8 mouse cellular contexts compared by ENCODE assay signal in the genomic region with DNA sequence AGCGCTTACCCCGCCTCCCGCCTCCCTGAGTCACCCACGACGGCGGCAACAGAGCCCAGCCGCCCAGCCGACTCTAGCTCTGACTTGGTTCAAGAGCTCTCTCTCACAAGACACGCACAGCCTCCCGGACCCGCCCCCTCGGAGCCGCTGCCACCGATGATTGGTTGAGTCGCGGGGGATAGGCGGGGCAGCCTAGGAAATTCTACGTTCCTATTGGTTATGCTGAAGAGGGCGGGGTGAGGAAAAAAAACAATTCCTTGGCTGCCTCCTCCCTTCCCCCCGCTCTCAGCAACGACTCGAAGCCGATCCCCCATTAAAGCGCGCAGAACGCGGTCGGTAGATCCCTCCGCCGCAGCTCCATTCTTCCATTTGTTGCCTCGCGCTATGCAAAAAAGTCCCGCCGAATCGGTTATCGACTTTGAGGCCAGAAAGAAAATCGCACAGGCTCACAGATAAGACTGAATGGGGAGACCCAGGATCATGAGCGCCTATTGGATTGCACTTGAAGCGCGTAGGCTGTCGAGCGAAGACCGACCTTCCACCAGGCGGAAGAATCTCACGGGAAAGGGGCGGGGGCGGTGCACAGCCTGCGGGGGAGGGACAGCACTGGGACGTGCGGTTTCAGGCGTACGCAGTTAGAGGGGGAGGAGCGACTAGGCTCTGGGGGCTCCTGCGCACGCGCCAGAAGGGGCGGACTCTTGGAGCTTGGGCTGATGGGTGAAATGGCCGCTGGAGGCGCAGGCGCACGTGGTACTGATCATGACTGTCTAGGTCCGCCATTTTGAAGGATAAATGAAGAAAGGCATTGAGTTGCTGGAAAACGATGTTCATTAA. TPM values are rescaled to one million over a fixed set of nuclear protein-coding genes. Genes with fewer than 3 reads are reported as not detected.
DNase-seq lines count a peak whose midpoint lies in the region; ATAC-seq and TF ChIP-seq lines count a peak whose summit lies in the region.

A gene (minus strand): TSS at position 162 of the 834 bp plus-strand sequence.

- H3K27me3 ChIP-seq in megakaryocyte, embryonic 14.5 days (replicated peaks) = peaks cover 9% of the 10 kb centered on the region

- peak; percentile 98 for DNase-seq in gastrocnemius, adult 8-10 months (ENCODE audit: low spot score in 2 of 2)
- peak; percentile 93 for DNase-seq in hindlimb bud, embryonic 11.5 days (ENCODE audit: extremely low spot score, low read depth, low spot score)
- DNase-seq in left cerebral cortex, adult 8-10 months (ENCODE audit: low spot score in 2 of 2) = peak; percentile 97
- peak; percentile 99 for DNase-seq in right cerebral cortex, postnatal 10 days (ENCODE audit: low spot score in 2 of 2)
- peak; percentile 96 for DNase-seq in urinary bladder, postnatal 25 days (ENCODE audit: low spot score)

- peak within 1 kb of the TSS; percentile 91 for H3K27ac ChIP-seq in cortical plate, adult 2 months (ENCODE audit: insufficient read depth, low read length)

- TF ChIP-seq CTCF in cortical plate, adult 2 months (IDR thresholded peaks at IDR 0.05; ENCODE audit: extremely low read depth, insufficient read depth, low read length) = peak; percentile 27; the same call in 1 of the 2 replicates

- TF ChIP-seq POLR2A in cortical plate, adult 2 months (IDR thresholded peaks at IDR 0.05; ENCODE audit: extremely low read depth, insufficient read depth, low read length) = peak; percentile 88

- H3K4me3 ChIP-seq in cortical plate, adult 2 months (ENCODE audit: insufficient read depth, low read length) = peak within 1 kb of the TSS; percentile 59
- peak within 1 kb of the TSS; percentile 98 for H3K4me3 ChIP-seq in megakaryocyte, embryonic 14.5 days (replicated peaks)

- H3K4me1 ChIP-seq in cortical plate, adult 2 months (ENCODE audit: control insufficient read depth, insufficient read depth, low read length) = peaks cover 2% of the 10 kb centered on the region; the same call in 1 of the 2 replicates
- peaks cover 31% of the 10 kb centered on the region for H3K4me1 ChIP-seq in megakaryocyte, embryonic 14.5 days

- H3K36me3 ChIP-seq in megakaryocyte, embryonic 14.5 days (replicated peaks; ENCODE audit: low read length) = peaks cover 33% of the 10 kb centered on the region

- H3K9me3 ChIP-seq in megakaryocyte, embryonic 14.5 days = 0 out of 2 replicates have a peak, but pooled peaks cover 4% of the 10 kb centered on the region

- peak; percentile 88 for ATAC-seq in activated CD4-positive, CD25-positive, alpha-beta regulatory T cell, adult 4 months

RNA-seq across cellular contexts. Expression of the gene that starts here (rescaled TPM):
- polyA plus RNA-seq in activated CD4-positive, CD25-positive, alpha-beta regulatory T cell, adult 4 months (2017; shearing (Covaris generic)) = 10 to 100 TPM; 42.6 to 50.1 TPM
- 34.8 and 35.8 TPM in 2 replicates for polyA plus RNA-seq in cortical plate, adult 2 months (2012; rRNA removed)
- total RNA-seq in gastrocnemius, adult 8-10 months (2022) = 10 to 100 TPM in 2 of 4 experiments, 1 to 10 TPM in 2; 8.8 to 13.2 (median 10.2) TPM
- total RNA-seq in left cerebral cortex, adult 8-10 months (2022) = 10 to 100 TPM; 49.7 to 56.4 (median 53.3) TPM
- 0.83 and 6.5 TPM in 2 replicates for polyA plus RNA-seq in megakaryocyte, embryonic 14.5 days (2012; ENCODE audit: insufficient read depth, low replicate concordance)

Comparison
In these comparisons a context has a peak if more than half of its experiments do, and no peak if none do; other contexts are left out.
1. Peak in every context shown above with its lines: DNase-seq, ATAC-seq, H3K4me3 ChIP-seq and H3K27ac ChIP-seq.